Mouse (Mus musculus) gastrocnemius, adult 8-10 months (tissue): Measurements from ENCODE around the gene Btg3. TPM values are rescaled to one million over a fixed set of nuclear protein-coding genes. Genes with fewer than 3 reads are reported as not detected.

Experiments used
- DNase-seq, 2 experiments: peaks; one replicate each; pipeline ENCODE4 v3.0.0; 2022; ENCODE audit warnings: low spot score in 2 of 2
- total RNA-seq, 4 experiments: library from RNA; stranded (reverse); gene quantifications; 2 replicates each; pipeline ENCODE4 v1.2.4; 2022

The Btg3 gene
- total RNA-seq, 4 experiments from 2014 or later, result 0.99 to 2.6 (median 1.7) TPM

- DNase-seq, result peak in 1 of 2 experiments; percentile 4
Measured at GRCm38 (mm10) chr16:78301831-78302677, 74.9 kb downstream of the Btg3 start.

GRCm38 (mm10) chr16:78301183-78301830 lies 75.7 kb downstream of the Btg3 start, which contains the start of gene Cxadr:
Cxadr (plus strand) TSS chr16:78301489.
- DNase-seq, result peak in 1 of 2 experiments; percentile 30

GRCm38 (mm10) chr16:78296114-78296513 lies 80.9 kb downstream of the Btg3 start:
- no peak for DNase-seq

DNA sequence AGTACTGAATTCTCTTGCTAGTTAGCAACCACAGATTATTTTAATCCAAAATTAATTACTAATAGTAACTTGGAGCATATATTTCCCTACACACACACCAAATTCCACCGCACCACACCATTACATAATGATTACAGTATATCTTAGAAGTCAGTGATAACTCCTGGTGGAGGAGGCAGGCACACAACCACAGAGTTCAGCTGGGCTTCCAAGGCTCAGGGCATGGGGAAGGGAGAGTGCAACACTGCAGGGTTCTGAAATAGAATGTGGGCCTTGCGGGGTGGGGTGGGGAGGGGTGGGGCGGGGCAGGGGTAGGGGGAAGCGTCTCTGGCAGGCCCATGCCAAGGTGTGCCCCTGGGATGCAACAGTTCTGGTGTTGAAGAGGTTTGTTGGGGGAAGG lies 81.4 kb downstream of the Btg3 start:
- DNase-seq, result no peak

- no peak for DNase-seq
Measured at GRCm38 (mm10) chr16:78294606-78295275, 82.3 kb downstream of the Btg3 start.

- DNase-seq, result no peak
Measured at GRCm38 (mm10) chr16:78294051-78294450, 82.9 kb downstream of the Btg3 start.

DNA sequence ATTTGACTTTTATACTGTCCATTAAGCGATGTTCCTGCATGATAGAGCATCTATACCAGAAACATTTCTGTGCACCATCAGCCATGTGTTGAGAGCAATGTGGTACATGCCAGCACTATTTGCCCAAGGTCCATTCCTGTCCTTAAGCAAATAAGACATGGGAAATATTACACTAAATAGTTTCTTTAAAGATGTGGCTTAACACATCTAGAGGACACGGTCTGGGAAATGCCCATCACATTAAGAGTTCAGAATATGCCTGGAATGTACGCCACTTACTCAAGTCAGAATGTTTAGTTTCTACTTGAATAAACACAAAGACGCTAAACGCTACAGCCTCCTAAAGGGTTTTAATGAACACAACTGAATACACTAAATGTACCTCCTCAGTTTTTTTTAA lies 93.8 kb downstream of the Btg3 start:
- no peak for DNase-seq

Other genes starting within 250 kb of the Btg3 start
- gene Cxadr, start 75.7 kb downstream of the Btg3 start, total RNA-seq, result 1 to 10 TPM in 1 of 4 experiments, under 1 TPM in 3; 0.34 to 1.0 (median 0.53) TPM
- 1 to 10 TPM; 2.4 to 3.6 (median 2.9) TPM for gene D16Ertd472e, start 199.5 kb upstream of the Btg3 start, total RNA-seq